Mouse (Mus musculus) CH12.LX (cell line): ENCODE data around the gene Adat3. TPM values are rescaled to one million over a fixed set of nuclear protein-coding genes. Genes with fewer than 3 reads are reported as not detected.
"Not testable (repeated sequence)": the region's sequence is repeated elsewhere in the genome, so short reads cannot be mapped to it uniquely, and the experiment has no call there.

Experiments
- DNase-seq: peaks from one replicate; pipeline ENCODE4 v3.0.0-alpha.2; 2013; ENCODE audit errors: extremely low read depth
- H3K27ac ChIP-seq: 2 replicates; pipeline ENCODE4 v1.5.1; 2012; ENCODE audit warnings: low read depth, mild to moderate bottlenecking, control low read depth, moderate library complexity; ENCODE audit not compliant: insufficient read depth
- H3K27me3 ChIP-seq: replicated peaks from 2 replicates; pipeline ENCODE3; 2012; ENCODE audit warnings: inconsistent platforms
- H3K36me3 ChIP-seq, 2 experiments: replicated peaks in 1 of 2; 2 replicates each; pipeline versions ENCODE3 to v1.6.1; 2012; ENCODE audit warnings: inconsistent platforms in 1 of 2, low read length in 1 of 2, mild to moderate bottlenecking in 1 of 2, mixed read lengths in 1 of 2, moderate library complexity in 1 of 2; ENCODE audit not compliant: control insufficient read depth in 1 of 2, insufficient read depth in 1 of 2
- H3K4me1 ChIP-seq, 2 experiments: 2 replicates each; pipeline ENCODE4 v1.6.1; 2012; ENCODE audit warnings: inconsistent platforms in 1 of 2, moderate library complexity in 1 of 2; ENCODE audit not compliant: insufficient read depth in 2 of 2, control insufficient read depth in 1 of 2
- H3K4me2 ChIP-seq: 2 replicates; pipeline ENCODE4 v1.6.1; 2012; ENCODE audit warnings: low read depth, mild to moderate bottlenecking, control low read depth; ENCODE audit not compliant: poor library complexity, insufficient read depth, severe bottlenecking
- H3K4me3 ChIP-seq, 3 experiments: fragments of 150-350 bp in 1 of 3; sonication (generic) in 1 of 3; replicated peaks in 1 of 3; 2 replicates each; pipeline versions ENCODE3 to v1.5.1; 2011 to 2012; ENCODE audit warnings: low read depth in 2 of 3, low read length in 2 of 3, mild to moderate bottlenecking in 2 of 3, moderate library complexity in 2 of 3, control low read depth in 1 of 3, improper control_type of control experiment in 1 of 3, inconsistent platforms in 1 of 3, mixed read lengths in 1 of 3; ENCODE audit not compliant: poor library complexity in 1 of 3
- H3K79me2 ChIP-seq: replicated peaks from 2 replicates; pipeline ENCODE4 v1.6.1; 2012; ENCODE audit warnings: mild to moderate bottlenecking, moderate library complexity; ENCODE audit not compliant: control insufficient read depth, poor library complexity, insufficient read depth, severe bottlenecking; ENCODE audit errors: extremely low read depth
- H3K9ac ChIP-seq: 2 replicates; pipeline ENCODE4 v1.6.1; 2012; ENCODE audit warnings: low read depth, mild to moderate bottlenecking, control low read depth, moderate library complexity; ENCODE audit not compliant: insufficient read depth
- H3K9me3 ChIP-seq: replicated peaks from 2 replicates; pipeline ENCODE3; 2012; ENCODE audit warnings: low read length, inconsistent platforms, mixed read lengths
- CHD1 ChIP-seq: IDR thresholded peaks from 2 replicates; pipeline ENCODE4 v1.6.1; 2012; ENCODE audit warnings: low read depth, low read length, improper control_type of control experiment, inconsistent platforms
- E2F4 ChIP-seq: IDR thresholded peaks from 2 replicates; pipeline ENCODE4 v1.6.1; 2011; ENCODE audit warnings: low read depth, low read length, improper control_type of control experiment; ENCODE audit not compliant: insufficient replicate concordance
- ETS1 ChIP-seq: conservative IDR thresholded peaks from 2 replicates; pipeline ENCODE4 v1.6.1; 2012; ENCODE audit warnings: low read depth, mild to moderate bottlenecking, inconsistent platforms, low read length, improper control_type of control experiment, moderate library complexity
- GABPA ChIP-seq: IDR thresholded peaks from 2 replicates; pipeline ENCODE4 v1.6.1; 2012; ENCODE audit warnings: low read depth, low read length, improper control_type of control experiment, inconsistent platforms; ENCODE audit not compliant: insufficient replicate concordance
- JUND ChIP-seq: conservative IDR thresholded peaks from 2 replicates; pipeline ENCODE4 v1.6.1; 2011; ENCODE audit warnings: low read depth, low read length, improper control_type of control experiment
- MAFK ChIP-seq: IDR thresholded peaks from 2 replicates; pipeline ENCODE4 v1.6.1; 2011; ENCODE audit warnings: low read length, improper control_type of control experiment; ENCODE audit not compliant: insufficient replicate concordance
- MAZ ChIP-seq: IDR thresholded peaks from 2 replicates; pipeline ENCODE4 v1.6.1; 2012; ENCODE audit warnings: low read depth, mild to moderate bottlenecking, inconsistent platforms, low read length, improper control_type of control experiment, moderate library complexity
- MEF2A ChIP-seq: IDR thresholded peaks from 2 replicates; pipeline ENCODE4 v1.6.1; 2014; ENCODE audit warnings: low read depth, mild to moderate bottlenecking, inconsistent platforms, low read length, improper control_type of control experiment, borderline replicate concordance
- MXI1 ChIP-seq: IDR thresholded peaks from 2 replicates; pipeline ENCODE4 v1.6.1; 2011; ENCODE audit warnings: mild to moderate bottlenecking, low read depth, low read length, improper control_type of control experiment
- MYC ChIP-seq: IDR thresholded peaks from 2 replicates; pipeline ENCODE4 v1.6.1; 2011; ENCODE audit warnings: low read depth, mild to moderate bottlenecking, improper control_type of control experiment, low read length
- NELFE ChIP-seq: IDR thresholded peaks from 2 replicates; pipeline ENCODE4 v1.6.1; 2011; ENCODE audit warnings: low read depth, low read length, improper control_type of control experiment
- NRF1 ChIP-seq: IDR thresholded peaks from 2 replicates; pipeline ENCODE4 v1.6.1; 2014; ENCODE audit warnings: low read depth, mild to moderate bottlenecking, inconsistent platforms, low read length, improper control_type of control experiment, moderate library complexity
- PAX5 ChIP-seq: IDR thresholded peaks from 2 replicates; pipeline ENCODE4 v1.6.1; 2012; ENCODE audit warnings: low read length, inconsistent platforms, mixed read lengths
- POLR2A ChIP-seq: IDR thresholded peaks from 2 replicates; pipeline ENCODE4 v1.6.1; 2011; ENCODE audit warnings: low read depth, mild to moderate bottlenecking, improper control_type of control experiment, low read length
- POLR2AphosphoS2 ChIP-seq: IDR thresholded peaks from 2 replicates; pipeline ENCODE4 v1.6.1; 2011; ENCODE audit warnings: low read depth, low read length, improper control_type of control experiment
- RAD21 ChIP-seq: IDR thresholded peaks from 2 replicates; pipeline ENCODE4 v1.6.1; 2011; ENCODE audit warnings: low read depth, mild to moderate bottlenecking, low read length, improper control_type of control experiment, moderate library complexity
- RCOR1 ChIP-seq: conservative IDR thresholded peaks from 2 replicates; pipeline ENCODE4 v1.6.1; 2012; ENCODE audit warnings: low read depth, mild to moderate bottlenecking, inconsistent platforms, low read length, improper control_type of control experiment
- SIN3A ChIP-seq: IDR thresholded peaks from 2 replicates; pipeline ENCODE4 v1.6.1; 2012; ENCODE audit warnings: low read length, improper control_type of control experiment, inconsistent platforms
- SMC3 ChIP-seq: IDR thresholded peaks from 2 replicates; pipeline ENCODE4 v1.6.1; 2011; ENCODE audit warnings: low read depth, low read length, improper control_type of control experiment
- TBP ChIP-seq: conservative IDR thresholded peaks from 2 replicates; pipeline ENCODE4 v1.6.1; 2011; ENCODE audit warnings: low read depth, low read length, improper control_type of control experiment
- UBTF ChIP-seq: IDR thresholded peaks from 2 replicates; pipeline ENCODE4 v1.6.1; 2012; ENCODE audit warnings: low read depth, mild to moderate bottlenecking, inconsistent platforms, low read length, improper control_type of control experiment, moderate library complexity
- USF1 ChIP-seq: IDR thresholded peaks from 2 replicates; pipeline ENCODE4 v1.6.1; 2014; ENCODE audit warnings: low read depth, mild to moderate bottlenecking, inconsistent platforms, low read length, improper control_type of control experiment
- ZC3H11A ChIP-seq: IDR thresholded peaks from 2 replicates; pipeline ENCODE4 v1.6.1; 2012; ENCODE audit warnings: low read depth, mild to moderate bottlenecking, inconsistent platforms, low read length, improper control_type of control experiment
- ZKSCAN1 ChIP-seq: IDR thresholded peaks from 2 replicates; pipeline ENCODE4 v1.6.1; 2012; ENCODE audit warnings: low read depth, inconsistent platforms, low read length, improper control_type of control experiment, borderline replicate concordance
- ZMIZ1 ChIP-seq: IDR thresholded peaks from 2 replicates; pipeline ENCODE4 v1.6.1; 2012; ENCODE audit warnings: low read depth, mild to moderate bottlenecking, inconsistent platforms, low read length, improper control_type of control experiment
- ZNF384 ChIP-seq: IDR thresholded peaks from 2 replicates; pipeline ENCODE4 v1.6.1; 2012; ENCODE audit warnings: low read depth, low read length, improper control_type of control experiment, inconsistent platforms
- dilution Hi-C: fragments of 300-500 bp; cut with MboI; formaldehyde crosslinking; loops from 2 replicates; pipeline ENCODE4 v1.14.3; 2020; ENCODE audit warnings: low sequenced_read_pairs; ENCODE audit not compliant: extremely low pct_unique_long_range_greater_than_20kb, extremely low pct_ligation_motif_present
- in situ Hi-C: fragments of 300-500 bp; cut with MboI; formaldehyde crosslinking; loops from 3 replicates; pipeline ENCODE4 v1.14.3; 2019; ENCODE audit warnings: low sequenced_read_pairs, low pct_ligation_motif_present, low pct_unique_long_range_greater_than_20kb, mixed read lengths
- polyA plus RNA-seq: library from polyadenylated mRNA; unstranded; fragments of >175 nt; gene quantifications from 2 replicates; pipeline ENCODE4 v1.2.1, GENCODE M21; 2012; ENCODE audit warnings: low read depth; ENCODE audit not compliant: insufficient read length
- total RNA-seq, 2 experiments: library from RNA; depleted of rRNA; stranded (reverse); fragments of 300-350 nt in 1 of 2; fragments of >200 nt in 1 of 2; gene quantifications; 2 replicates each; pipeline ENCODE4 v1.2.3; 2012 to 2014

Adat3 gene
- total and polyA plus RNA-seq, 3 experiments: 5.0 to 6.7 (median 6.6) TPM

- H3K9ac ChIP-seq: no peak overlapping the region
- peaks cover 43 to 56% of the 10 kb centered on the region in 2 experiments for H3K36me3 ChIP-seq
- no peaks in the 10 kb centered on the region for H3K9me3 ChIP-seq
- H3K4me2 ChIP-seq: no peak overlapping the region
- dilution Hi-C loops: no loop called here
- H3K79me2 ChIP-seq: peaks cover 35% of the 10 kb centered on the region
- no peak for DNase-seq
- peaks cover 17 to 46% of the 10 kb centered on the region in 2 experiments for H3K4me1 ChIP-seq
- no peak overlapping the region for H3K27ac ChIP-seq
- no peak overlapping the region for H3K4me3 ChIP-seq
- H3K27me3 ChIP-seq: no peaks in the 10 kb centered on the region
- TF ChIP-seq PAX5 (no peak), CHD1 (no peak), SMC3 (no peak), ZC3H11A (no peak), ZMIZ1 (no peak), RCOR1 (no peak), TBP (no peak), POLR2A (no peak), MEF2A (no peak), MAZ (no peak), ZKSCAN1 (no peak), E2F4 (no peak)
- TF ChIP-seq, all 38 proteins: peak for 0
- in situ Hi-C loops: no loop called here
These were observed 2.3 kb downstream of the Adat3 start for GRCm38 (mm10) chr10:80604988-80605387.

GRCm38 (mm10) chr10:80605721-80606120, 3.0 kb downstream of the Adat3 start, which contains the start of gene Gm49322:
Gene Gm49322 (plus strand): TSS chr10:80606021.
- H3K27me3 ChIP-seq, H3K4me3 ChIP-seq, H3K27ac ChIP-seq, dilution Hi-C loops, H3K9ac ChIP-seq, in situ Hi-C loops, H3K4me2 ChIP-seq, H3K9me3 ChIP-seq, DNase-seq: not testable (repeated sequence)
- Histone ChIP-seq H3K79me2 (peaks cover 35% of the 10 kb centered on the region), H3K4me1 (peaks cover 19 to 53% of the 10 kb centered on the region in 2 experiments), H3K36me3 (peaks cover 44 to 63% of the 10 kb centered on the region in 2 experiments)

DNA sequence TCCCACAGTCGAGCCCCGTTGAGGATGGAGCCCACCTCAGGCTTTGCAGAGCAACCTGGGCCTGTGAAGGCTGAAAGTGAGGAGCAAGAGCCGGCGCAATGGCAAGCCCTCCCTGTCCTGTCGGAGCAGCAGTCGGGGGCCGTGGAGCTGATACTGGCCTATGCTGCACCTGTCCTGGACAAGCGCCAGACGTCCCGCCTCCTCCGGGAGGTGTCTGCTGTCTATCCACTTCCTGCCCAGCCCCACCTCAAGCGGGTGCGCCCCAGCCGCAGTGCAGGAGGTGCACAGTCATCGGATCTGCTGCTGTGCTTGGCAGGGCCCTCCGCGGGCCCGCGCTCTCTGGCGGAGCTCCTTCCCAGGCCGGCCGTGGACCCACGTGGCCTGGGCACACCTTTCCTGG, 3.6 kb downstream of the Adat3 start:
- H3K27me3 ChIP-seq: no peaks in the 10 kb centered on the region
- no peak overlapping the region for H3K4me2 ChIP-seq
- no peak overlapping the region for H3K27ac ChIP-seq
- H3K4me1 ChIP-seq: peaks cover 22 to 59% of the 10 kb centered on the region in 2 experiments
- H3K79me2 ChIP-seq: peaks cover 35% of the 10 kb centered on the region
- dilution Hi-C loops: no loop called here
- H3K9ac ChIP-seq: no peak overlapping the region
- no peak overlapping the region for H3K4me3 ChIP-seq
- in situ Hi-C loops: no loop called here
- no peak for TF ChIP-seq POLR2A
- TF ChIP-seq SMC3: no peak
- no peak for TF ChIP-seq MAFK
- no peak for TF ChIP-seq ZKSCAN1
- no peak for TF ChIP-seq MYC
- TF ChIP-seq JUND: no peak
- no peak for TF ChIP-seq MEF2A
- TF ChIP-seq SIN3A: no peak
- TF ChIP-seq GABPA: no peak
- no peak for TF ChIP-seq ZNF384
- TF ChIP-seq NELFE: no peak
- no peak for TF ChIP-seq ZC3H11A
- TF ChIP-seq UBTF: no peak
- TF ChIP-seq RAD21: no peak
- no peak for TF ChIP-seq MXI1
- TF ChIP-seq USF1: no peak
- no peak for TF ChIP-seq NRF1
- TF ChIP-seq ETS1: no peak
- no peak for TF ChIP-seq POLR2AphosphoS2
- H3K36me3 ChIP-seq: peaks cover 44 to 69% of the 10 kb centered on the region in 2 experiments
- no peaks in the 10 kb centered on the region for H3K9me3 ChIP-seq
- no peak for DNase-seq
